12 mouse cellular contexts compared by ENCODE assay signal in genomic region chr3:144411051-144411542, GRCm38 (mm10).
DNase-seq lines count a peak whose midpoint lies in the region; ATAC-seq and TF ChIP-seq lines count a peak whose summit lies in the region.
"Had no signal": no experiment of that assay in that cellular context is flagged by ENCODE, and none has a peak within 500 bp of the region (broad histone marks: within the 10 kb centered on the region; RNA-seq: fewer than 3 reads in every experiment).

No protein-coding gene starts in this region.

- 0 out of 2 replicates have a peak overlapping the region, but pooled peaks have one; percentile 6 for H3K4me2 ChIP-seq in hindbrain, embryonic 12.5 days (replicated peaks)
- no peak overlapping the region for H3K4me2 ChIP-seq in midbrain, postnatal 0 days (ENCODE audit: low read depth, low read length, poor library complexity, severe bottlenecking)

- DNase-seq in left cerebral cortex, adult 2 months (ENCODE audit: extremely low spot score in 1 of 2, low spot score in 2 of 2) = no peak
- DNase-seq in left cerebral cortex, adult 11 months (ENCODE audit: low spot score) = no peak
- DNase-seq in embryo, embryonic 11 days = peak; percentile 45
- DNase-seq in midbrain, postnatal 0 days (ENCODE audit: low spot score) = peak; percentile 18
- DNase-seq in gastrocnemius, adult 8-10 months (ENCODE audit: low spot score in 2 of 2) = no peak
- DNase-seq in c-Kit-positive CD71-positive TER-119-positive erythroid progenitor cells, embryonic 14.5 days (ENCODE audit: low spot score) = no peak
- DNase-seq: adrenal gland, postnatal 14 days; cerebellum, postnatal 14 days; liver had no signal

- H3K36me3 ChIP-seq in hindbrain, embryonic 12.5 days = no peaks in the 10 kb centered on the region
- H3K36me3 ChIP-seq in midbrain, postnatal 0 days (ENCODE audit: insufficient read depth, low read length) = no peaks in the 10 kb centered on the region

- ATAC-seq in hindbrain, embryonic 12.5 days (ENCODE audit: low FRiP score) = peak; percentile 51; the same call in 1 of the 2 replicates
- ATAC-seq in midbrain, postnatal 0 days (ENCODE audit: low FRiP score) = no peak
- no peak for ATAC-seq in cerebellum, adult (ENCODE audit: insufficient number of reproducible peaks, low FRiP score, low TSS enrichment)

- intact Hi-C loops in left cerebral cortex, adult 2 months (cut with DNase I) = no loop called here

- TF ChIP-seq CTCF in left cerebral cortex, adult 2 months (IDR thresholded peaks at IDR 0.05) = no peak
- no peak for TF ChIP-seq CTCF in midbrain, postnatal 0 days (IDR thresholded peaks at IDR 0.05)

- 3% methylated on average over 5 of the region's 5 CpGs for WGBS in hindbrain, embryonic 12.5 days
- 14% methylated on average over 5 of the region's 5 CpGs for WGBS in midbrain, postnatal 0 days

- H3K27ac ChIP-seq in left cerebral cortex, adult 2 months = peak overlapping the region; percentile 66; the same call in 1 of the 2 replicates
- H3K27ac ChIP-seq in hindbrain, embryonic 12.5 days = 0 out of 2 replicates have a peak overlapping the region, but pooled peaks have one; percentile 25
- H3K27ac ChIP-seq in midbrain, postnatal 0 days (ENCODE audit: low read depth, low read length) = no peak overlapping the region
- H3K27ac ChIP-seq: stomach, postnatal 0 days had no signal

- no peak overlapping the region for H3K4me3 ChIP-seq in left cerebral cortex, adult 2 months
- H3K4me3 ChIP-seq in hindbrain, embryonic 12.5 days = no peak overlapping the region
- H3K4me3 ChIP-seq in midbrain, postnatal 0 days (ENCODE audit: low read depth, low read length) = no peak overlapping the region

- H3K9me3 ChIP-seq in hindbrain, embryonic 12.5 days (replicated peaks) = no peaks in the 10 kb centered on the region; the same call in 1 of the 2 replicates
- H3K9me3 ChIP-seq in midbrain, postnatal 0 days (ENCODE audit: low read length) = no peaks in the 10 kb centered on the region

- no peaks in the 10 kb centered on the region for H3K27me3 ChIP-seq in hindbrain, embryonic 12.5 days
- no peaks in the 10 kb centered on the region for H3K27me3 ChIP-seq in midbrain, postnatal 0 days (ENCODE audit: insufficient read depth, low read length)

- H3K9ac ChIP-seq in hindbrain, embryonic 12.5 days = no peak overlapping the region
- H3K9ac ChIP-seq in midbrain, postnatal 0 days (replicated peaks; ENCODE audit: low read length, poor library complexity, severe bottlenecking) = no peak overlapping the region

- H3K4me1 ChIP-seq in hindbrain, embryonic 12.5 days = peaks cover 22% of the 10 kb centered on the region
- peaks cover 5% of the 10 kb centered on the region; the same call in 1 of the 2 replicates for H3K4me1 ChIP-seq in midbrain, postnatal 0 days (ENCODE audit: insufficient read depth, low read length)

Comparison
In these comparisons a context has a peak if more than half of its experiments do, and no peak if none do; other contexts are left out.
1. DNase-seq: peak in embryo, embryonic 11 days (single experiment) and midbrain, postnatal 0 days (single experiment); none in left cerebral cortex, adult 2 months (0 of 2), left cerebral cortex, adult 11 months (single experiment), gastrocnemius, adult 8-10 months (0 of 2) and c-Kit-positive CD71-positive TER-119-positive erythroid progenitor cells, embryonic 14.5 days (single experiment).